Mouse (Mus musculus) cerebellum, adult 9-11 months (tissue): Measurements from ENCODE around the gene Hist1h1a.

Experiments used
- DNase-seq: peaks from one replicate; pipeline ENCODE4 v3.0.0; 2022

The Hist1h1a gene

GRCm38 (mm10) chr13:23744421-23745380, 18.8 kb upstream of the Hist1h1a start:
- DNase-seq, result no peak

GRCm38 (mm10) chr13:23745381-23746161, 17.9 kb upstream of the Hist1h1a start, which contains the start of gene Hist1h3c:
Gene Hist1h3c (minus strand): TSS chr13:23745602.
- peak; percentile 79 for DNase-seq

- DNase-seq, result peak; percentile 84
These were observed 17.0 kb upstream of the Hist1h1a start, which contains the start of gene Hist1h2bb for GRCm38 (mm10) chr13:23746201-23747080. Gene Hist1h2bb (plus strand): TSS chr13:23746734.

- DNase-seq, result no peak
These were observed 16.2 kb upstream of the Hist1h1a start for GRCm38 (mm10) chr13:23747081-23747891.

GRCm38 (mm10) chr13:23747892-23748288, 15.6 kb upstream of the Hist1h1a start:
- DNase-seq, result no peak

GRCm38 (mm10) chr13:23749563-23750121, 13.8 kb upstream of the Hist1h1a start:
- no peak for DNase-seq

- peak; percentile 62 for DNase-seq
These were observed 12.5 kb upstream of the Hist1h1a start, which contains the start of gene Hist1h2ab for GRCm38 (mm10) chr13:23750839-23751477. Gene Hist1h2ab (plus strand): TSS chr13:23751126.

- peak; percentile 22 for DNase-seq
These were observed 11.9 kb upstream of the Hist1h1a start for GRCm38 (mm10) chr13:23751478-23751956.

- peak; percentile 75 for DNase-seq
These were observed 11.3 kb upstream of the Hist1h1a start, which contains the start of gene Hist1h3b for GRCm38 (mm10) chr13:23752067-23752741. Gene Hist1h3b (plus strand): TSS chr13:23752267.

GRCm38 (mm10) chr13:23752742-23753172, 10.7 kb upstream of the Hist1h1a start:
- no peak for DNase-seq

- no peak for DNase-seq
These were observed 10.0 kb upstream of the Hist1h1a start for GRCm38 (mm10) chr13:23753314-23754078.

GRCm38 (mm10) chr13:23755000-23755399, 8.5 kb upstream of the Hist1h1a start:
- no peak for DNase-seq

- DNase-seq, result peak; percentile 91
These were observed 6.7 kb upstream of the Hist1h1a start, which contains the start of gene Hist1h4b for GRCm38 (mm10) chr13:23756790-23757189. Gene Hist1h4b (plus strand): TSS chr13:23757013.

GRCm38 (mm10) chr13:23757211-23757773, 6.2 kb upstream of the Hist1h1a start:
- no peak for DNase-seq

GRCm38 (mm10) chr13:23757921-23758320, 5.5 kb upstream of the Hist1h1a start:
- DNase-seq, result no peak

- DNase-seq, result no peak
These were observed 4.2 kb upstream of the Hist1h1a start for GRCm38 (mm10) chr13:23759251-23759771.

- no peak for DNase-seq
These were observed 3.6 kb upstream of the Hist1h1a start for GRCm38 (mm10) chr13:23759916-23760239.
